Mouse (Mus musculus) urinary bladder, postnatal 25 days (tissue): ENCODE measurements around the gene Plaa.

Source experiments
- DNase-seq: peaks from one replicate; pipeline ENCODE4 v3.0.0; 2022; ENCODE audit warnings: low spot score

Gene Plaa

GRCm38 (mm10) chr4:94554955-94555494 is 48.0 kb downstream of the Plaa start:
- no peak for DNase-seq

- DNase-seq: no peak
These were observed 58.7 kb downstream of the Plaa start for GRCm38 (mm10) chr4:94544321-94544720.

DNA sequence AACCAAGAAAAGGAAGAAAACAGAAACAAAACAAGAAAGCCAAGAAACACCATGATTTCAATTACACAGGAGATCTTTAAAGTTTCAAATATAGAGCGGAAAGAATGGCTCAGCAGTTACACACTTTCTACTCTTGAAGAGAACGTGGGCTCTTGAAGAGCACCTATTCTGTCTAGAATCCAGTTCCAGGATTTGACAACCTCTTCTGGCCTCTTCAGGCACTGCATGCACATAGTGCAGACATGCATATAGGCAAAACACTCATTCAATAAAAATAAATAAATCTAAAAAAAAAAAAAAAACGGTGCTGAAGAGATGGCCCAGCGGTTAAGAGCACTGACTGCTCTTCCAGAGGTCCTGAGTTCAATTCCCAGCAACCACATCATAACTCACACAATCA is 60.0 kb downstream of the Plaa start:
- DNase-seq: no peak

DNA sequence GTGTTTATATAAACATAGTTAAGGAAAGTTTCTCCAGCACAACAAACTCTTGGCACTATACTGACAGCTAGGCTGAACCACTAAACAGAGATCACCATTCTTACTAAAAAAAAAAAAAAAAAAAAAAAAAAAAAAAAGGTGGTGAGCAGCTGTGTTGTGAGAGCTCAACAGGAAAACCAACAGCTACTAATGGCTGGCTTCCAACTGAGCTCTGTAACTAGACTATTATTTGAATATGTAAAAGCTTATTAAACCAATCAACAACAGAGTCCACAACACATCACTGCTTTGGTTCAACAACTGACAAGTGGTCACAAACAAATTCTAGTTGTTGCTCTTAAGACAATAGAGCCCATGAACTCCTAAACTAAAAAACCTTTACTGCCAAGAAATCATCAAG is 69.8 kb downstream of the Plaa start:
- DNase-seq: no peak

GRCm38 (mm10) chr4:94529448-94529847 is 73.6 kb downstream of the Plaa start:
- no peak for DNase-seq

GRCm38 (mm10) chr4:94523321-94523720 is 79.7 kb downstream of the Plaa start:
- no peak for DNase-seq

- peak; percentile 28 for DNase-seq
These were observed 85.4 kb downstream of the Plaa start for GRCm38 (mm10) chr4:94517631-94518030.
